Mouse (Mus musculus): ENCODE measurements around the gene Cdc25a. TPM values are rescaled to one million over a fixed set of nuclear protein-coding genes. Genes with fewer than 3 reads are reported as not detected.

Gene Cdc25a
- polyA plus RNA-seq, 1 experiment from 2014 or later, result 8.6 TPM

DNA sequence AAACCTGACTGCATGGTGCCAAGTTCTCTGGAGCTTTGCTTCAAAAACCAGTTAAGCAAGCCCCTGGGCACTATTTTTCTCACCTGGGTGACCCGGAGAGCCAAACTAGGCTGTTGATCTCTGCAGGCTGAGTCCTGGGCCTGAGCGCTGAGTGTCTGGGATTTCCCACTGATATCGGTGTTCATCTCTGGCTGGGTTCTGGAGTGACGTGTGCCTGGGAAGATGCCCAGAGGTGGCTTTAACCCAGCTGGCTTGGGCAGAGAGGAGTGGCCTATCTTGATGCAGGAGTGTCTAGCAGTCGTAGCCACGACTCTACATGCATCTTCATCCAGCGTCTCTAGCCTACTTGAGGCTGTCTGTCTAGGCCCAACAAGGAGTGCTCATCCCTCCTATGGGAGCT, 36.4 kb downstream of the Cdc25a start:
- Histone ChIP-seq H3K9me3 (ENCODE audit: control insufficient read depth, low read length) (no peaks in the 10 kb centered on the region), H3K4me3 (ENCODE audit: low read depth, low read length) (no peak overlapping the region), H3K9ac (replicated peaks; ENCODE audit: low read depth, low read length) (no peak overlapping the region), H3K36me3 (ENCODE audit: control insufficient read depth, insufficient read depth, low read length) (no peaks in the 10 kb centered on the region), H3K4me1 (ENCODE audit: control insufficient read depth, insufficient read depth, low read length) (no peaks in the 10 kb centered on the region), H3K27me3 (ENCODE audit: control insufficient read depth, insufficient read depth, low read length) (no peaks in the 10 kb centered on the region), H3K4me2 (ENCODE audit: low read depth, low read length) (no peak overlapping the region), H3K27ac (ENCODE audit: low read depth, low read length) (no peak overlapping the region)
- WGBS, result 94% methylated on average over 7 of the region's 7 CpGs
- ATAC-seq (ENCODE audit: low read depth), result no peak

DNA sequence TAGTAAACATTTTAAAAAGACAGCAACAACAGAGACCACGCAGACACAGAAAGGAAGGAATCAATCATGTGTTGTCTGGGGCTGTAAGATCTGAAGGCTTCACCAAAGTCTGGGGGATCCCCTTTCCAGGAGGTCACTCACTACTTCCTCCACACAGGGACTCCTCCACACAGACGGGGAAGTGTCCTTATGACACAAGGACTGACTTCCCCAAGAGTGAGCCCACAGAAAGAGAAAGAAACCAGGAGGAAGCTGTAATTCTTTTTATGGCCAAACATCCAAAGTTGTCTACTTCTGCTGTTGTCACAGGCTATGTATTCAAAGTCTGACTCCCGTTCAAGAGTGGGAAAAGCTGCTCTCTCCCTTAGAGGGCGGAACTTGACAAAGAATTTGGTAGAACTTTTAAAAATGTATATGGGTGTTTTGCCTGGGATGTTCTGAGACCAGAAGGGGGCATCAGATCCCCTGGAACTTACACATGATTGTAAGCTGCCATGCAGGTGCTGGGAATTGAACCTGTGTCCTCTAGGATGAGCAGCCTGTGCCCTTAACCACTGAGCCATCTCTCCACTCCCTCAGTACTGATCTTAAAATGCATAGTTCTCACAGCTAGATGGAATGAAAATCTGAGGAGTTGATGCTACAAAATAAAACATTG, 39.0 kb downstream of the Cdc25a start:
- Histone ChIP-seq H3K4me1 (ENCODE audit: control insufficient read depth, insufficient read depth, low read length) (no peaks in the 10 kb centered on the region), H3K27ac (ENCODE audit: low read depth, low read length) (no peak overlapping the region), H3K9ac (replicated peaks; ENCODE audit: low read depth, low read length) (no peak overlapping the region), H3K9me3 (ENCODE audit: control insufficient read depth, low read length) (no peaks in the 10 kb centered on the region), H3K4me3 (ENCODE audit: low read depth, low read length) (no peak overlapping the region), H3K4me2 (ENCODE audit: low read depth, low read length) (no peak overlapping the region), H3K27me3 (ENCODE audit: control insufficient read depth, insufficient read depth, low read length) (no peaks in the 10 kb centered on the region), H3K36me3 (ENCODE audit: control insufficient read depth, insufficient read depth, low read length) (no peaks in the 10 kb centered on the region)
- no peak for ATAC-seq (ENCODE audit: low read depth)
- WGBS, result 69% methylated on average over 4 of the region's 4 CpGs

GRCm38 (mm10) chr9:109917931-109918330, 42.6 kb downstream of the Cdc25a start:
- H3K9me3 ChIP-seq (ENCODE audit: control insufficient read depth, low read length), result no peaks in the 10 kb centered on the region
- H3K27me3 ChIP-seq (ENCODE audit: control insufficient read depth, insufficient read depth, low read length), result no peaks in the 10 kb centered on the region
- no peak overlapping the region for H3K4me2 ChIP-seq (ENCODE audit: low read depth, low read length)
- H3K4me3 ChIP-seq (ENCODE audit: low read depth, low read length), result no peak overlapping the region
- no peaks in the 10 kb centered on the region for H3K36me3 ChIP-seq (ENCODE audit: control insufficient read depth, insufficient read depth, low read length)
- 87% methylated on average over 2 of the region's 2 CpGs for WGBS
- no peaks in the 10 kb centered on the region for H3K4me1 ChIP-seq (ENCODE audit: control insufficient read depth, insufficient read depth, low read length)
- no peak for ATAC-seq (ENCODE audit: low read depth)
- H3K27ac ChIP-seq (ENCODE audit: low read depth, low read length), result no peak overlapping the region
- no peak overlapping the region for H3K9ac ChIP-seq (replicated peaks; ENCODE audit: low read depth, low read length)

DNA sequence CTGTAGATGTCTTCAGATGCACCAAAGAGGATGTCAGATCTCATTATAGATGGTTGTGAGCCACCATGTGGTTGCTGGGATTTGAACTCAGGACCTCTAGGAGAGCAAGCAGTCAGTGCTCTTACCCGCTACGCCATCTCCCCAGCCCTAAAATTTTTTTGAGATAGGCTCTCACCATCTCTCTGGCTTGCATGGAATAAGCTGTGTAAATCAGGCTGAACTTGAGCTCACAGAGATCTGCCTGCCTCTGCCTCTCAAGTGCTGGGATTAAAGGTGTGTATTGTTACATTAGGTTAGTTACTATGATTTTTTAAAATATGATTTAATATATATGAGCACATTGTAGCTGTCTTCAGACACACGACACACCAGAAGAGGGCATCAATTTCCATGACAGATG, 53.8 kb downstream of the Cdc25a start:
- H3K27me3 ChIP-seq (ENCODE audit: control insufficient read depth, insufficient read depth, low read length), result peaks cover 3% of the 10 kb centered on the region; the same call in 1 of the 2 replicates
- H3K4me1 ChIP-seq (ENCODE audit: control insufficient read depth, insufficient read depth, low read length), result peaks cover 9% of the 10 kb centered on the region; the same call in 1 of the 2 replicates
- H3K36me3 ChIP-seq (ENCODE audit: control insufficient read depth, insufficient read depth, low read length), result no peaks in the 10 kb centered on the region
- no peak overlapping the region for H3K4me3 ChIP-seq (ENCODE audit: low read depth, low read length)
- no peak overlapping the region for H3K27ac ChIP-seq (ENCODE audit: low read depth, low read length)
- H3K9ac ChIP-seq (replicated peaks; ENCODE audit: low read depth, low read length), result no peak overlapping the region
- WGBS, result 98% methylated on average over 3 of the region's 3 CpGs
- H3K9me3 ChIP-seq (ENCODE audit: control insufficient read depth, low read length), result no peaks in the 10 kb centered on the region
- no peak for ATAC-seq (ENCODE audit: low read depth)
- no peak overlapping the region for H3K4me2 ChIP-seq (ENCODE audit: low read depth, low read length)

DNA sequence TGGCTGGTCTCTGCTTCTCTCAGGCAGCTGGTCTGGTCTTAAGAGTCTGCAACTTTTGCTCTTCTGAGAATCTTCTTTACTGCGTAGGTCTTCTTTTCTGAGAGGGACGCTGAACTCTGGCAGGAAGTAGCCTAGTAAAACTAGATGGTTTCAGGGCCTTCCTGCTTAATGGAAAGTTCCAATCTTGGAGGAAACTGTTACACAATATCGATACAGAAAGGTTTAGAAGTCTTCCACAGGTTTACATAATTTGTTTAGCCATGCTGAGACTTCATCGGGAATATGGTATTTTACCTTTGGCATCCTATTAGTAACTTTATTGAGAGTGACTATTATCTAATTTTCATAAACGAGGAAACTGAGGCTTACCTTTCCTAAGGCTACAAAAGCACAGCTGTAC, 54.7 kb downstream of the Cdc25a start:
- H3K36me3 ChIP-seq (ENCODE audit: control insufficient read depth, insufficient read depth, low read length), result no peaks in the 10 kb centered on the region
- WGBS, result 95% methylated on average over 5 of the region's 5 CpGs
- no peak for ATAC-seq (ENCODE audit: low read depth)
- no peaks in the 10 kb centered on the region for H3K9me3 ChIP-seq (ENCODE audit: control insufficient read depth, low read length)
- no peak overlapping the region for H3K27ac ChIP-seq (ENCODE audit: low read depth, low read length)
- no peak overlapping the region for H3K4me2 ChIP-seq (ENCODE audit: low read depth, low read length)
- H3K27me3 ChIP-seq (ENCODE audit: control insufficient read depth, insufficient read depth, low read length), result peaks cover 3% of the 10 kb centered on the region; the same call in 1 of the 2 replicates
- H3K4me3 ChIP-seq (ENCODE audit: low read depth, low read length), result no peak overlapping the region
- H3K4me1 ChIP-seq (ENCODE audit: control insufficient read depth, insufficient read depth, low read length), result peaks cover 9% of the 10 kb centered on the region; the same call in 1 of the 2 replicates
- H3K9ac ChIP-seq (replicated peaks; ENCODE audit: low read depth, low read length), result no peak overlapping the region

DNA sequence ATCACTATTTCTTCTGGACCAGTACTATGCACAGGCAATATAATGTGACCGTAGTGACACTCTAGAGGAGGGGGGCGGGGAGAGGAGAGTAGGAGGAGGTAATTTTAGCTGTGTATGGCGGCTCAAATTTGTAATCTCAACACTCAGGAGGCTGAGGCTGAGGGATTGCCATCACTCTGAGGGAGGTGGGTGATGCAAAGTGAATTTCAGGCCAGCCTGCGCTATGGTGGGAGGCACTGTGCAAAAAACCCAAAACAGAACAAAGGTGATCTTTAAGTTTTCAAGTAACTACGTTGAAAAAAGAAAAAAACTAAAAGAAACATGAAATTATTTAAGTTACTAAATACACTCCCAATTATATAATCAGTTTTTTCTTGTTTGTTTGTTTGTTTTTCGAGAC, 55.4 kb downstream of the Cdc25a start:
- H3K4me3 ChIP-seq (ENCODE audit: low read depth, low read length), result peak overlapping the region; percentile 81
- H3K4me1 ChIP-seq (ENCODE audit: control insufficient read depth, insufficient read depth, low read length), result peaks cover 9% of the 10 kb centered on the region; the same call in 1 of the 2 replicates
- peak overlapping the region; percentile 25; the same call in 1 of the 2 replicates for H3K4me2 ChIP-seq (ENCODE audit: low read depth, low read length)
- peaks cover 3% of the 10 kb centered on the region; the same call in 1 of the 2 replicates for H3K27me3 ChIP-seq (ENCODE audit: control insufficient read depth, insufficient read depth, low read length)
- H3K27ac ChIP-seq (ENCODE audit: low read depth, low read length), result peak overlapping the region; percentile 90; the same call in 1 of the 2 replicates
- peak overlapping the region; percentile 1; the same call in 1 of the 2 replicates for H3K9ac ChIP-seq (replicated peaks; ENCODE audit: low read depth, low read length)
- ATAC-seq (ENCODE audit: low read depth), result no peak
- H3K9me3 ChIP-seq (ENCODE audit: control insufficient read depth, low read length), result no peaks in the 10 kb centered on the region
- no peaks in the 10 kb centered on the region for H3K36me3 ChIP-seq (ENCODE audit: control insufficient read depth, insufficient read depth, low read length)
- 66% methylated on average over 6 of the region's 6 CpGs for WGBS

DNA sequence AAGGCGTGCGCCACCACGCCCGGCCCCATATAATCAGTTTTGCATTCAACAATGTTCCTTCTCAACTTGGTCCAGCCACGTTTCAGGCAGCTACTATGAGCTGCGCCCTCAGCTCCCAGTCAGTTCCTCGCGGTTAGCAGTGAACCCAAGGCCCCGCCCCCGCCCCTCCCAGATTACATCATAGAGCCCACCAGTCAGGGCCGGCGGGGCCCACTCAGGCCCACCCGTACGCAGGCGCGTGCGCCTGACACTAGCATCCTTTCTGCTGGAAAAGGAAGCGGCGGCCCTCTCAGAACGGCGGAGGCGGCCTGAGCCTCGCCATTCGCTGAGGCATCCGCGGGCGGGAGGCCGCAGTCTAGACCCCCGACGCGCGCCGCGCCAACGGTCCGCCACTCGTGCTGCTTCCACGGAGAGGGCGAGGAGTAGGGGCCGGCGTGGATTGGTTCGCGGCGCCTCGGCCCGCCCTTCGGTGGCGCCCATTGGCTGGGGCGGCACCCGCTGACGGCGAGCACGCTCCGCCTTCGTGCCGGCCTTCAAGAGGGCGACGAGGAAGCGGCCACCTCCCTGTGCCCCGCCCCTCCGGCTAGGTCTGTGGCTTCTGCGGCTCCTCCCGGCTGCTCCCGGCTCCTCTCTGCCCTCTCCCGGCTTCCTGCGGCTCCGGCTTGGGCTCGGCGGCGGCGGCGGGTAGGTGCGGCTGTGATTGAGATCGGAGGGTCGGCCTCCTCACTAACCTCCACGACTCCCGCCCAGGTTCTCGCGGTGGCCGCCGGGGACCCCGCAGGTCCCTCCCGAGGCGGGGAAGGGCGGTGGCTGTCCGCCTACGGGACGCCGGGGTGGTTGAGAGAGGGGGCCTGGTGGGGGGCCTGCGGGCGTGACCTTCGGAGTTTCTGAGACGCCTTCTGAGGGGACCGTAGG, 56.1 kb downstream of the Cdc25a start, which contains the start of gene Map4:
Map4 (plus strand) TSS at position 204 of the 915 bp plus-strand sequence.
- H3K4me3 ChIP-seq (ENCODE audit: low read depth, low read length), result peak within 1 kb of the TSS; percentile 81
- peak; percentile 99 for ATAC-seq (ENCODE audit: low read depth)
- peak within 1 kb of the TSS; percentile 90 for H3K27ac ChIP-seq (ENCODE audit: low read depth, low read length)
- H3K9ac ChIP-seq (replicated peaks; ENCODE audit: low read depth, low read length), result peak within 1 kb of the TSS; percentile 84
- peak within 1 kb of the TSS; percentile 87 for H3K4me2 ChIP-seq (ENCODE audit: low read depth, low read length)
- peaks cover 9% of the 10 kb centered on the region; the same call in 1 of the 2 replicates for H3K4me1 ChIP-seq (ENCODE audit: control insufficient read depth, insufficient read depth, low read length)
- no peaks in the 10 kb centered on the region for H3K9me3 ChIP-seq (ENCODE audit: control insufficient read depth, low read length)
- H3K36me3 ChIP-seq (ENCODE audit: control insufficient read depth, insufficient read depth, low read length), result no peaks in the 10 kb centered on the region
- WGBS, result under 1% methylated on average over 92 of the region's 94 CpGs
- peaks cover 3% of the 10 kb centered on the region; the same call in 1 of the 2 replicates for H3K27me3 ChIP-seq (ENCODE audit: control insufficient read depth, insufficient read depth, low read length)

DNA sequence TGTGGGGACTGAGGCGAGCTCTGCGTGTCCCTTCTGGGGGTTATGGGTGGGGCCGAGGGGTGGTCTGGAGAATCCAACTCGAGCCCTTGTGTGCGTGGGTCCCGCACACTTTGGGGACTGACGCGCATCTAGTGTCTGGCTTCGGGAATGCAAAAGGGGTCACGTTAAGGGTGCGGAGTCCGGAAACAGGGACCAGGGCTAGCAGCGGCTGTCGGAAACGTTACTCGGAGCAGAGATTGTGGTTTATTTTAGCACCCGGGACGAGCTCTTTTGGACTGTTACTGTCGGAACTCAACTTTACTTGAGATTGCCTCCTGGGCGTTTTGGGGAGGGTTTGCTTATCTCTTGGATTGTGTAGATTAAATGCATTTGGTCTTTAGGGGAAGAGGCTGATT, 57.0 kb downstream of the Cdc25a start:
- no peak for ATAC-seq (ENCODE audit: low read depth)
- Histone ChIP-seq H3K27ac (ENCODE audit: low read depth, low read length) (peak overlapping the region; percentile 90), H3K9ac (replicated peaks; ENCODE audit: low read depth, low read length) (peak overlapping the region; percentile 84), H3K4me2 (ENCODE audit: low read depth, low read length) (peak overlapping the region; percentile 87), H3K27me3 (ENCODE audit: control insufficient read depth, insufficient read depth, low read length) (peaks cover 3% of the 10 kb centered on the region; the same call in 1 of the 2 replicates), H3K9me3 (ENCODE audit: control insufficient read depth, low read length) (no peaks in the 10 kb centered on the region), H3K4me3 (ENCODE audit: low read depth, low read length) (peak overlapping the region; percentile 81), H3K4me1 (ENCODE audit: control insufficient read depth, insufficient read depth, low read length) (peaks cover 9% of the 10 kb centered on the region; the same call in 1 of the 2 replicates), H3K36me3 (ENCODE audit: control insufficient read depth, insufficient read depth, low read length) (no peaks in the 10 kb centered on the region)
- WGBS, result under 1% methylated on average over 20 of the region's 20 CpGs
